8 mouse cellular contexts compared by ENCODE assay signal in genomic region chr1:85898761-85899387, GRCm38 (mm10). TPM values are rescaled to one million over a fixed set of nuclear protein-coding genes. Genes with fewer than 3 reads are reported as not detected.
DNase-seq lines count a peak whose midpoint lies in the region; ATAC-seq and TF ChIP-seq lines count a peak whose summit lies in the region.

No protein-coding gene starts in this region.

- no peak overlapping the region for H3K4me3 ChIP-seq in gastrocnemius, adult 2 months
- H3K4me3 ChIP-seq in testis, adult 2 months (ENCODE audit: control insufficient read depth, low read depth, low read length), result peak overlapping the region; percentile 69
- H3K4me3 ChIP-seq in intestine, postnatal 0 days (ENCODE audit: low read depth, low read length), result no peak overlapping the region

- H3K4me2 ChIP-seq in intestine, postnatal 0 days (replicated peaks; ENCODE audit: low read depth), result no peak overlapping the region

- intact Hi-C loops in gastrocnemius, adult 2 months (cut with DNase I), result no loop called here
- intact Hi-C loops in gastrocnemius, postnatal 36 days (cut with DNase I), result no loop called here

- DNase-seq in gastrocnemius, adult 2 months, result no peak
- no peak for DNase-seq in gastrocnemius, postnatal 36 days
- no peak for DNase-seq in testis, postnatal 10 days (ENCODE audit: low spot score)
- DNase-seq in frontal cortex, postnatal 14 days (ENCODE audit: low spot score in 2 of 2), result no peak
- DNase-seq in B cell, adult 2 months, result no peak
- no peak for DNase-seq in right cerebral cortex, postnatal 14 days

- H3K27me3 ChIP-seq in testis, adult 2 months (ENCODE audit: control insufficient read depth, insufficient read depth, low read length), result no peaks in the 10 kb centered on the region
- no peaks in the 10 kb centered on the region for H3K27me3 ChIP-seq in intestine, postnatal 0 days (replicated peaks; ENCODE audit: control insufficient read depth, insufficient read depth, low read length)

- TF ChIP-seq POLR2A in testis, adult 2 months (IDR thresholded peaks at IDR 0.05; ENCODE audit: control insufficient read depth, low read depth, low read length), result no peak

- ATAC-seq in intestine, postnatal 0 days, result no peak

- H3K27ac ChIP-seq in gastrocnemius, adult 2 months, result peak overlapping the region; percentile 70; the same call in 1 of the 2 replicates
- H3K27ac ChIP-seq in testis, adult 2 months (ENCODE audit: control insufficient read depth, insufficient read depth, low read depth, low read length), result no peak overlapping the region
- H3K27ac ChIP-seq in intestine, postnatal 0 days (ENCODE audit: low read depth, low read length), result no peak overlapping the region

- TF ChIP-seq CTCF in gastrocnemius, adult 2 months (IDR thresholded peaks at IDR 0.05), result no peak
- TF ChIP-seq CTCF in testis, adult 2 months (IDR thresholded peaks at IDR 0.05; ENCODE audit: control insufficient read depth, insufficient read depth, insufficient replicate concordance, low read depth, low read length), result no peak
- TF ChIP-seq CTCF in intestine, postnatal 0 days (IDR thresholded peaks at IDR 0.05; ENCODE audit: low read depth), result no peak

- no peaks in the 10 kb centered on the region for H3K36me3 ChIP-seq in testis, adult 2 months (ENCODE audit: control insufficient read depth, insufficient read depth, low read length)
- H3K36me3 ChIP-seq in intestine, postnatal 0 days (ENCODE audit: control insufficient read depth, insufficient read depth), result peaks cover 11% of the 10 kb centered on the region; the same call in 1 of the 2 replicates

- H3K9ac ChIP-seq in intestine, postnatal 0 days (ENCODE audit: low read depth, low read length), result 0 out of 2 replicates have a peak overlapping the region, but pooled peaks have one; percentile 17

- WGBS in intestine, postnatal 0 days, result 71% methylated on average over 12 of the region's 12 CpGs

- peaks cover 38% of the 10 kb centered on the region for H3K4me1 ChIP-seq in testis, adult 2 months (ENCODE audit: control insufficient read depth, insufficient read depth, low read length)
- peaks cover 13% of the 10 kb centered on the region; the same call in 1 of the 2 replicates for H3K4me1 ChIP-seq in intestine, postnatal 0 days (replicated peaks; ENCODE audit: control insufficient read depth, insufficient read depth, low read length)

- H3K9me3 ChIP-seq in intestine, postnatal 0 days (ENCODE audit: control insufficient read depth), result no peaks in the 10 kb centered on the region

RNA-seq across cellular contexts. Expression of gene Itm2c, which starts 4.8 kb away (rescaled TPM):
- 10 to 100 TPM; 22.3 to 23.1 TPM for total RNA-seq in gastrocnemius, adult 2 months (2021)
- 10 to 100 TPM; 20.7 to 27.2 TPM for total RNA-seq in gastrocnemius, postnatal 36 days (2021)
- polyA plus RNA-seq in testis, adult 2 months (2012; rRNA removed), result 69.6 and 72.5 TPM in 2 replicates
- 112 and 113 TPM in 2 replicates for polyA plus RNA-seq in intestine, postnatal 0 days (2015; fragmentation: Nextera tagmentation; extraction: Ambion mirVana)

RNA-seq across cellular contexts. Expression of gene 4933407L21Rik, which starts 29.4 kb away (rescaled TPM):
- total RNA-seq in gastrocnemius, adult 2 months (2021), result under 1 TPM in 1 of 2 experiments, not detected in 1; 0.36 TPM
- total RNA-seq in gastrocnemius, postnatal 36 days (2021), result not detected
- polyA plus RNA-seq in testis, adult 2 months (2012; rRNA removed), result 1.6 TPM in 2 replicates
- polyA plus RNA-seq in intestine, postnatal 0 days (2015; fragmentation: Nextera tagmentation; extraction: Ambion mirVana), result 0.13 and 0.22 TPM in 2 replicates
